21 mouse cellular contexts compared by ENCODE assay signal in genomic region chrX:56662316-56662715, GRCm38 (mm10). TPM values are rescaled to one million over a fixed set of nuclear protein-coding genes. Genes with fewer than 3 reads are reported as not detected.
A peak's percentile ranks its signal among the peaks of the same experiment; 100 is the strongest.
DNase-seq lines count a peak whose midpoint lies in the region; ATAC-seq and TF ChIP-seq lines count a peak whose summit lies in the region.
"Had no signal": no experiment of that assay in that cellular context is flagged by ENCODE, and none has a peak within 500 bp of the region (broad histone marks: within the 10 kb centered on the region; RNA-seq: fewer than 3 reads in every experiment).

No protein-coding gene starts in this region.

- H3K27me3 ChIP-seq in kidney, embryonic 14.5 days (ENCODE audit: control insufficient read depth, insufficient read depth, low read length), result no peaks in the 10 kb centered on the region
- H3K27me3 ChIP-seq in kidney, adult 2 months (replicated peaks; ENCODE audit: control insufficient read depth, insufficient read depth, low read length), result no peaks in the 10 kb centered on the region
- H3K27me3 ChIP-seq in kidney, embryonic 15.5 days, result no peaks in the 10 kb centered on the region
- H3K27me3 ChIP-seq: CH12.LX had no signal

- 86% methylated on average over 6 of the region's 6 CpGs for WGBS in kidney, embryonic 14.5 days
- WGBS in kidney, adult 2 months, result 51% methylated on average over 6 of the region's 6 CpGs
- 74% methylated on average over 6 of the region's 6 CpGs for WGBS in kidney, embryonic 15.5 days

- no peak overlapping the region for H3K27ac ChIP-seq in kidney, embryonic 14.5 days (ENCODE audit: low read depth, low read length)
- H3K27ac ChIP-seq in kidney, adult 2 months (ENCODE audit: insufficient read depth, low read depth, low read length), result peak overlapping the region; percentile 80
- H3K27ac ChIP-seq in kidney, embryonic 15.5 days, result no peak overlapping the region

- DNase-seq in kidney, adult 11 months, result peak; percentile 21
- DNase-seq in kidney, adult 2 months, result peak; percentile 57
- DNase-seq in kidney, adult 18-20 months, result no peak
- peak; percentile 55 for DNase-seq in kidney, adult 9 months
- DNase-seq: adrenal gland, adult 2 months; adrenal gland, adult 8-10 months; adrenal gland, postnatal 10 days; adrenal gland, postnatal 14 days; adrenal gland, postnatal 25 days; adrenal gland, postnatal 36 days; B cell, adult 2 months; cerebellum, adult 11 months; cerebellum, adult 11-12 months; cerebellum, adult 18-20 months had no signal

- H3K36me3 ChIP-seq in kidney, embryonic 14.5 days (ENCODE audit: control insufficient read depth, insufficient read depth, low read length), result no peaks in the 10 kb centered on the region
- no peaks in the 10 kb centered on the region for H3K36me3 ChIP-seq in kidney, adult 2 months (ENCODE audit: control insufficient read depth, insufficient read depth, low read length)
- no peaks in the 10 kb centered on the region for H3K36me3 ChIP-seq in kidney, embryonic 15.5 days

- TF ChIP-seq CTCF in kidney, adult 2 months (conservative IDR thresholded peaks at IDR 0.05; ENCODE audit: insufficient read depth, insufficient read length, low read depth, low read length), result no peak

- no peak overlapping the region for H3K9ac ChIP-seq in kidney, embryonic 14.5 days (ENCODE audit: low read depth, low read length)
- H3K9ac ChIP-seq in kidney, embryonic 15.5 days, result no peak overlapping the region

- TF ChIP-seq POLR2A in kidney, adult 2 months (IDR thresholded peaks at IDR 0.05; ENCODE audit: low read depth, low read length), result no peak

- H3K4me3 ChIP-seq in kidney, embryonic 14.5 days (ENCODE audit: low read length), result no peak overlapping the region
- H3K4me3 ChIP-seq in kidney, adult 2 months (ENCODE audit: insufficient read depth, low read depth, low read length), result no peak overlapping the region
- no peak overlapping the region for H3K4me3 ChIP-seq in kidney, embryonic 15.5 days (replicated peaks)

- ATAC-seq in kidney, embryonic 14.5 days (ENCODE audit: low FRiP score, low TSS enrichment), result no peak
- ATAC-seq in kidney, embryonic 15.5 days (replicated peaks; ENCODE audit: low FRiP score), result no peak
- ATAC-seq: activated CD4-positive, CD25-positive, alpha-beta regulatory T cell, adult 4 months; CD4-positive, CD25-positive, alpha-beta regulatory T cell, adult 4 months; Patski had no signal

- H3K4me1 ChIP-seq in kidney, embryonic 14.5 days (ENCODE audit: control insufficient read depth, insufficient read depth, low read length), result no peaks in the 10 kb centered on the region
- peaks cover 9% of the 10 kb centered on the region for H3K4me1 ChIP-seq in kidney, adult 2 months (ENCODE audit: control insufficient read depth, insufficient read depth, low read length)
- H3K4me1 ChIP-seq in kidney, embryonic 15.5 days, result no peaks in the 10 kb centered on the region

- H3K9me3 ChIP-seq in kidney, embryonic 14.5 days (ENCODE audit: control insufficient read depth, low read length), result no peaks in the 10 kb centered on the region
- H3K9me3 ChIP-seq in kidney, embryonic 15.5 days (replicated peaks), result no peaks in the 10 kb centered on the region
- H3K9me3 ChIP-seq: G1E had no signal

- H3K4me2 ChIP-seq in kidney, embryonic 14.5 days (replicated peaks; ENCODE audit: low read depth, low read length), result no peak overlapping the region
- H3K4me2 ChIP-seq in kidney, embryonic 15.5 days, result no peak overlapping the region

RNA-seq across cellular contexts. Expression of gene Slc9a6, which starts 52.8 kb away (rescaled TPM):
- polyA plus RNA-seq in kidney, embryonic 14.5 days (2014; fragmentation: Nextera tagmentation; extraction: Ambion mirVana), result 5.7 and 7.3 TPM in 2 replicates
- 22.8 and 25.5 TPM in 2 replicates for polyA plus RNA-seq in kidney, adult 2 months (2012; rRNA removed)
- 11.3 and 11.8 TPM in 2 replicates for polyA plus RNA-seq in kidney, embryonic 15.5 days (2015; fragmentation: Nextera tagmentation; extraction: Ambion mirVana)
